Mouse (Mus musculus) ES-E14 (cell line): ENCODE measurements at regions not wholly inside any gene's neighbourhood (a gene's known extent, or its start where the extent isn't known, plus 50 kb on each side); places are given as distances from the start of the nearest gene placed in this dataset.

Experiments
- CHD2 ChIP-seq: IDR thresholded peaks from 2 replicates; pipeline ENCODE4 v1.6.1; 2014; ENCODE audit warnings: mild to moderate bottlenecking, low read depth, low read length, inconsistent platforms
- HCFC1 ChIP-seq: IDR thresholded peaks from 2 replicates; pipeline ENCODE4 v1.6.1; 2012; ENCODE audit warnings: low read length, inconsistent platforms, borderline replicate concordance; ENCODE audit not compliant: insufficient read depth
- MAFK ChIP-seq: IDR thresholded peaks from 2 replicates; pipeline ENCODE4 v1.6.1; 2014; ENCODE audit warnings: mild to moderate bottlenecking, low read depth, low read length, inconsistent platforms; ENCODE audit not compliant: insufficient read depth
- ZC3H11A ChIP-seq: IDR thresholded peaks from 2 replicates; pipeline ENCODE4 v1.6.1; 2012; ENCODE audit warnings: low read depth, mild to moderate bottlenecking, inconsistent platforms, low read length, borderline replicate concordance
- ZNF384 ChIP-seq: IDR thresholded peaks from 2 replicates; pipeline ENCODE4 v1.6.1; 2012; ENCODE audit warnings: low read depth, low read length, inconsistent platforms

GRCm38 (mm10) chr17:50365396-50365795, 72.0 kb upstream of the Dazl start:
- no peak for TF ChIP-seq MAFK
- TF ChIP-seq ZNF384: no peak
- no peak for TF ChIP-seq CHD2
- TF ChIP-seq ZC3H11A: no peak
- TF ChIP-seq HCFC1: no peak
